Mouse (Mus musculus) forebrain, embryonic 14.5 days (tissue): ENCODE measurements around the gene Pip4k2c. TPM values are rescaled to one million over a fixed set of nuclear protein-coding genes. Genes with fewer than 3 reads are reported as not detected.

Experiments used
- polyA plus RNA-seq: library from polyadenylated mRNA; unstranded; fragments of >200 nt; fragmentation: Nextera tagmentation; extraction: Ambion mirVana; gene quantifications from 2 replicates; pipeline ENCODE4 v1.2.1, GENCODE M21; 2014

Gene Pip4k2c
- polyA plus RNA-seq, 1 experiment from 2014 or later: 15.3 TPM

Other genes starting within 250 kb of the Pip4k2c start
- gene Ctdsp2, start 232.9 kb downstream of the Pip4k2c start, polyA plus RNA-seq: 30.2 and 34.5 TPM in 2 replicates
- 0.07 and 0.70 TPM in 2 replicates for gene Avil, start 210.9 kb downstream of the Pip4k2c start, polyA plus RNA-seq
- 64.4 and 65.4 TPM in 2 replicates for gene Tsfm, start 180.7 kb downstream of the Pip4k2c start, polyA plus RNA-seq
- 21.4 and 22.3 TPM in 2 replicates for gene Mettl1, start 170.2 kb downstream of the Pip4k2c start, polyA plus RNA-seq
- 0.06 TPM in 1 of 2 replicates, not detected in the other for gene Eef1akmt3, start 170.1 kb downstream of the Pip4k2c start, polyA plus RNA-seq
- gene Cyp27b1, start 163.3 kb downstream of the Pip4k2c start, polyA plus RNA-seq: 0.09 TPM in 1 of 2 replicates, not detected in the other
- 8.2 and 8.8 TPM in 2 replicates for gene March9, start 151.4 kb downstream of the Pip4k2c start, polyA plus RNA-seq
- 1,959 and 2,468 TPM in 2 replicates for gene Cdk4, start 148.1 kb downstream of the Pip4k2c start, polyA plus RNA-seq
- gene Tspan31, start 141.3 kb downstream of the Pip4k2c start, polyA plus RNA-seq: 36.7 and 44.5 TPM in 2 replicates
- 3.9 and 4.7 TPM in 2 replicates for gene Agap2, start 136.3 kb downstream of the Pip4k2c start, polyA plus RNA-seq
- gene Os9, start 90.5 kb downstream of the Pip4k2c start, polyA plus RNA-seq: 53.0 and 66.3 TPM in 2 replicates
- gene B4galnt1, start 46.4 kb downstream of the Pip4k2c start, polyA plus RNA-seq: 30.7 and 46.8 TPM in 2 replicates
- gene Slc26a10, start 30.9 kb downstream of the Pip4k2c start, polyA plus RNA-seq: 0.69 and 0.95 TPM in 2 replicates
- 21.4 and 22.9 TPM in 2 replicates for gene Arhgef25, start 21.5 kb downstream of the Pip4k2c start, polyA plus RNA-seq
- gene Dtx3, start 15.9 kb downstream of the Pip4k2c start, polyA plus RNA-seq: 148 and 187 TPM in 2 replicates
- gene Kif5a, start 51.8 kb upstream of the Pip4k2c start, polyA plus RNA-seq: 47.6 and 68.8 TPM in 2 replicates
- 286 and 300 TPM in 2 replicates for gene Dctn2, start 54.8 kb upstream of the Pip4k2c start, polyA plus RNA-seq
- gene Mbd6, start 77.4 kb upstream of the Pip4k2c start, polyA plus RNA-seq: 8.4 and 11.2 TPM in 2 replicates
- gene Mars, start 100.2 kb upstream of the Pip4k2c start, polyA plus RNA-seq: 124 and 135 TPM in 2 replicates
- gene Arhgap9, start 110.4 kb upstream of the Pip4k2c start, polyA plus RNA-seq: 0.70 and 1.2 TPM in 2 replicates
- gene Gli1, start 130.4 kb upstream of the Pip4k2c start, polyA plus RNA-seq: 0.55 and 1.0 TPM in 2 replicates
- gene Inhbe, start 142.8 kb upstream of the Pip4k2c start, polyA plus RNA-seq: not detected in 2 replicates
- not detected in 2 replicates for gene Inhbc, start 158.8 kb upstream of the Pip4k2c start, polyA plus RNA-seq
- gene R3hdm2, start 168.7 kb upstream of the Pip4k2c start, polyA plus RNA-seq: 24.2 and 32.4 TPM in 2 replicates